17 mouse cellular contexts compared by ENCODE assay signal in the genomic region with DNA sequence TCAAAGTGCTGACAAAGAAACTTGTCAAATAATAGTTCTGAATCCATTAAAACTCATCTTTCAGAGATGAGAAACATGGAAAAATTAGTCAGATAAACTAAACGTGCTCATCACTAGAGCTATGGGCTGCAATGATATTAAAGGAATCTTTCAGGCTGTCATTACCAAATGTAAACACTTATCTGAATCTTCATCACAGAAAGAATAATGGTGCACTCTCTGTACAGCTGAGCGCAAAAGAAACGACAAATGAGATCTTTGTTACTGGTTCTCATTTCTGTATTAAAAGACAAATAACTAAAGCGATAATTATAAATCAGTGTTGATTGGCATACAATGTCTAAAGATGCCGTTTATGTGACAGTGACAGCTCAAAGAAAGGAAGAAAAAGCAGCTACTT.
DNase-seq lines count a peak whose midpoint lies in the region; ATAC-seq and TF ChIP-seq lines count a peak whose summit lies in the region.
"Had no signal": no experiment of that assay in that cellular context is flagged by ENCODE, and none has a peak within 500 bp of the region (broad histone marks: within the 10 kb centered on the region; RNA-seq: fewer than 3 reads in every experiment).

No protein-coding gene starts in this region.

- TF ChIP-seq CTCF in brain, embryonic 14.5 days (IDR thresholded peaks at IDR 0.05; ENCODE audit: borderline replicate concordance, extremely low read depth, insufficient read depth, insufficient read length) = no peak

- H3K4me2 ChIP-seq in forebrain, embryonic 14.5 days (ENCODE audit: low read length) = no peak overlapping the region
- no peak overlapping the region for H3K4me2 ChIP-seq in forebrain, embryonic 16.5 days (ENCODE audit: low read length)
- H3K4me2 ChIP-seq: embryonic facial prominence, embryonic 13.5 days; embryonic facial prominence, embryonic 15.5 days had no signal

- H3K36me3 ChIP-seq in forebrain, embryonic 14.5 days (ENCODE audit: control insufficient read depth, insufficient read depth, low read length) = no peaks in the 10 kb centered on the region
- H3K36me3 ChIP-seq in forebrain, embryonic 10.5 days (replicated peaks) = no peaks in the 10 kb centered on the region
- no peaks in the 10 kb centered on the region for H3K36me3 ChIP-seq in forebrain, embryonic 16.5 days (ENCODE audit: control insufficient read depth, insufficient read depth)
- H3K36me3 ChIP-seq: embryonic facial prominence, embryonic 13.5 days; embryonic facial prominence, embryonic 15.5 days had no signal

- TF ChIP-seq POLR2A in brain, embryonic 14.5 days (IDR thresholded peaks at IDR 0.05; ENCODE audit: borderline replicate concordance, extremely low read depth, insufficient read depth, insufficient read length, poor library complexity, severe bottlenecking) = no peak

- H3K4me3 ChIP-seq in forebrain, embryonic 14.5 days (ENCODE audit: low read depth, low read length) = no peak overlapping the region
- no peak overlapping the region for H3K4me3 ChIP-seq in forebrain, embryonic 10.5 days
- no peak overlapping the region for H3K4me3 ChIP-seq in forebrain, embryonic 16.5 days (replicated peaks; ENCODE audit: low read length)
- H3K4me3 ChIP-seq: embryonic facial prominence, embryonic 13.5 days; embryonic facial prominence, embryonic 15.5 days; erythroblast, embryonic 14.5 days had no signal

- WGBS in forebrain, embryonic 14.5 days = 60% methylated on average over 5 of the region's 5 CpGs
- 89% methylated on average over 5 of the region's 5 CpGs for WGBS in forebrain, embryonic 10.5 days
- WGBS in forebrain, embryonic 16.5 days = 52% methylated on average over 5 of the region's 5 CpGs

- H3K9ac ChIP-seq in forebrain, embryonic 14.5 days (ENCODE audit: low read length) = no peak overlapping the region
- no peak overlapping the region for H3K9ac ChIP-seq in forebrain, embryonic 16.5 days (replicated peaks; ENCODE audit: low read depth, low read length)
- H3K9ac ChIP-seq: embryonic facial prominence, embryonic 13.5 days; embryonic facial prominence, embryonic 15.5 days had no signal

- peak; percentile 33 for DNase-seq in forebrain, embryonic 14.5 days (ENCODE audit: low spot score)
- DNase-seq in forebrain, embryonic 10.5 days (ENCODE audit: extremely low spot score, low spot score) = no peak
- peak; percentile 48 for DNase-seq in brain, embryonic 14.5 days (ENCODE audit: low read depth)
- no peak for DNase-seq in lung, postnatal 10 days
- DNase-seq: adrenal gland, adult 2 months; adrenal gland, postnatal 10 days; adrenal gland, postnatal 25 days; cerebellum, adult 11-12 months; cerebellum, adult 2 months; cerebellum, adult 9-10 months; cerebellum, postnatal 10 days; cerebellum, postnatal 25 days had no signal

- peak; percentile 70 for ATAC-seq in forebrain, embryonic 14.5 days
- ATAC-seq in forebrain, embryonic 16.5 days = peak; percentile 64
- no peak for ATAC-seq in inflammation-experienced regulatory T-cells, adult 6 months

- H3K27ac ChIP-seq in forebrain, embryonic 14.5 days (ENCODE audit: low read depth, low read length) = no peak overlapping the region
- no peak overlapping the region for H3K27ac ChIP-seq in forebrain, embryonic 10.5 days
- no peak overlapping the region for H3K27ac ChIP-seq in forebrain, embryonic 16.5 days (ENCODE audit: low read length)
- H3K27ac ChIP-seq: embryonic facial prominence, embryonic 13.5 days; embryonic facial prominence, embryonic 15.5 days had no signal

- H3K9me3 ChIP-seq in forebrain, embryonic 14.5 days (replicated peaks; ENCODE audit: control insufficient read depth, low read length) = no peaks in the 10 kb centered on the region
- H3K9me3 ChIP-seq in forebrain, embryonic 10.5 days = no peaks in the 10 kb centered on the region
- no peaks in the 10 kb centered on the region for H3K9me3 ChIP-seq in forebrain, embryonic 16.5 days (ENCODE audit: control insufficient read depth, low read length)
- H3K9me3 ChIP-seq: embryonic facial prominence, embryonic 13.5 days; embryonic facial prominence, embryonic 15.5 days had no signal

- no peaks in the 10 kb centered on the region for H3K27me3 ChIP-seq in forebrain, embryonic 14.5 days (replicated peaks; ENCODE audit: control insufficient read depth, insufficient read depth, low read length)
- no peaks in the 10 kb centered on the region for H3K27me3 ChIP-seq in forebrain, embryonic 10.5 days (ENCODE audit: poor library complexity, severe bottlenecking)
- H3K27me3 ChIP-seq in forebrain, embryonic 16.5 days (replicated peaks; ENCODE audit: control insufficient read depth, insufficient read depth, low read length) = no peaks in the 10 kb centered on the region
- H3K27me3 ChIP-seq: embryonic facial prominence, embryonic 13.5 days; embryonic facial prominence, embryonic 15.5 days had no signal

- no peaks in the 10 kb centered on the region for H3K4me1 ChIP-seq in forebrain, embryonic 14.5 days (ENCODE audit: control insufficient read depth, insufficient read depth, low read length)
- peaks cover 10% of the 10 kb centered on the region for H3K4me1 ChIP-seq in forebrain, embryonic 10.5 days
- peaks cover 3% of the 10 kb centered on the region; the same call in 1 of the 2 replicates for H3K4me1 ChIP-seq in forebrain, embryonic 16.5 days (replicated peaks; ENCODE audit: control insufficient read depth, insufficient read depth, low read length)
- H3K4me1 ChIP-seq: embryonic facial prominence, embryonic 13.5 days; embryonic facial prominence, embryonic 15.5 days had no signal

Comparison
In these comparisons a context has a peak if more than half of its experiments do, and no peak if none do; other contexts are left out.
1. DNase-seq: peak in forebrain, embryonic 14.5 days (single experiment) and brain, embryonic 14.5 days (single experiment); none in forebrain, embryonic 10.5 days (single experiment) and lung, postnatal 10 days (single experiment).